Mouse (Mus musculus): ENCODE measurements around the gene Cd81. TPM values are rescaled to one million over a fixed set of nuclear protein-coding genes. Genes with fewer than 3 reads are reported as not detected.

Cd81 gene
- polyA plus RNA-seq, 1 experiment: 621 TPM

DNA sequence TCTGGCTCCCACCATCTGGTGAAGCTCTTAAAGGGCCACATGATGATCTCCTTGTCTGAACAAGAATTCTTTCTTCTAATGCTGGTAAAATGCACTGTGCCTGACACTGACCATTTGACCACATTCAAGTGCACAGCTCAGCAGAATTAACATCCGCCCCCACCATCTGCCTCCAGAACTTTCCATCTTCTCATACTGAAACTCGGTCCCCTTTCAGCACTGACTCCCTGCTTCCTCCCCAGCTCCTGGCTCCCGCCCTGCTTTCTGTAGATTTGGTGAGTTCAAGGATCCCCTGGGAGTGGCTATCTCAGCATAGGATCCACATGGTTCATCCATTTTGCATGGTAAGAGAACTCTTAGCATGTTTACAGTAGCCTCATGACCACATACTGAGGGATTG lies 31.8 kb upstream of the Cd81 start:
- no peak for DNase-seq (ENCODE audit: low read depth)

DNA sequence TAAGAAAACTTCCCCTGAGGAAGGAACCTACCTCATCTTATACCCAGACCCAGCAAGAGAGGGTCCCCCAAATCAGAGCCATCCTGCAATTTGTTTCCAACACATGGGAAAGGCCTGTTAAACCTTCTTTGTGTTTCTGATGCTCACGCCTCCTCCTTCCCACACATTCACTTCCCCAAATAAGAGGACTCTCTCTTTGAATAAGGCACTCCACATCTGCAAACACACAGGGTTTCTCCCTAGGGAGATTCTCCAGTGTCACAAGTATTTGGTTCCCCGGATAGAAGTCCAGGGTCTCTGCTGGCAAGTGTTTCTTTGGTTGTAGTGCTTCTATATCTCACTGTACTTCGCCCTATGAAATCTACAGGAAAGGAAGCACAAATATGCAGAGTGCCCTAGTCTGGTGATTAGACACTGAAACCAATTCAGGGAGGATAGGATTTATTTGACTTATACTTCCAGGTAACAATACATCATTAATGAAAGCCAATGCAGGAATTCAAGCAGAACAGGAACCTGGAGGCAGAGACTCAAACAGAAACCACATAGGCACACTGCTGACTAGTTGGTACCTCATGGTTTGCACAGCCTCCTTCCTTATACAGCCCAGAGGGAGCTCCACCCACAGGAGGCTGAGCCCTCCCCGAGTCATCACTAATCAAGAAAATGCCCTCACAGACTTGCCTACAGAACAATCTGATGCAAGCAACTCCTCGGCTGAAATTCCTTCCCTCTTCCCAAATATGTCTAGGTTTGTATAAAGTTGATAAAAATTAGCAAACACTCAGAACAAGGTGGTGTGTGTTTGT lies 31.0 kb upstream of the Cd81 start:
- DNase-seq (ENCODE audit: low read depth): no peak

DNA sequence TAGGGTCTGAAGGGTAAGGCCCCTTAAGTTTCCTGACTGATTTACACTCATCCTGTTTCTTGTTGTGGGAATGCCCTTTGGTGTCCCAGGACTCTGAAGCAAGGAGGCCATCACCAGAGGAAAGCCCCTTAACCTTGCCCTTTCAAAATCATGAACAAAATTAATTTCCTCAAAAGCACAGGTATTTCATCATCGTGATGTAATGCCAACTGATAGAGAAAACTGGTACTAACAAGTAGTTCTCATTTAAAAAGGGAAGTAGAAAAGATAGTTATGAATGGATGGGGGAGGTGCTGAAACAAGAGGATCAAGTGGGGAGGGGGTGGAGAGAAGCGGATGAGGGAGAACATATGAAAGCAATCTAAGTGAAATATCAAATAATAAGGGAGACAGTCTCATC lies 29.0 kb upstream of the Cd81 start:
- no peak for DNase-seq (ENCODE audit: low read depth)

DNA sequence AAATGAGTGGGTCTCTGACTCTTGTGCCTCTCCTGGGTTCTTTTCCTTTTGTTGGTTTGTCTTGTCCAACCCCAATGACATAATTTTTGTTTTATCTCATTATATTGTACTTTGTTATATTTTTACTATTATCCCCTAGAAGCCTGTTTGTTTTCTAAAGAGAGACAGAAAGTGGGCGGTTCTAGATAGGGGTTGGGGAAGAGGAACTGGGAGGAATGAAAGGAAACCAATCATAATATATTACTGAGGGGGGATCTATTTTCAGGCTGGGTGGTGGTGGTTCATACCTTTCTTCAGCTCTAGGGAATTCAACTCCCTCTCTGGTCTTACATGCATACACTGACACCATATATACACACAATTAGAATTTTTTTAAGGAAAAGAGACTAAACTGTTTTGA lies 28.2 kb upstream of the Cd81 start:
- DNase-seq (ENCODE audit: low read depth): no peak

DNA sequence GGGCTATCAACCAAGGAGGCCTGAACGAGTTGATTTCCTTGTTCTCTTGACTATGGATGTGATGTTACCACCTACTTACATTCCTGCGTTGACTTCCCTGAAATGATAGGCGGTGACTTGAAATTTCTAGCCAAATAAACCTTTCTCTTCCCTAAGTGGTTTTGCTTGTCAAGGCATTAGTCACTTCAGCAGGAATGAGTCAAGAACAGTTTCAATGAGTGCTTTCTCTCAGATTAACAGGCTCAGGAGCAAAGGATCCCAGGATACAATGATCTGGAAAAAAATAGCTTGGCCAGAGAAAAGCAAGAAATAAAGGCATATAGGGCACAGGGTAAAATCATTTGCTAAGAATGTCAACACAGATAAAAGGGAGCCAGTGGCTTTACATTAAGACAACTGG lies 27.0 kb upstream of the Cd81 start:
- DNase-seq (ENCODE audit: low read depth): no peak

DNA sequence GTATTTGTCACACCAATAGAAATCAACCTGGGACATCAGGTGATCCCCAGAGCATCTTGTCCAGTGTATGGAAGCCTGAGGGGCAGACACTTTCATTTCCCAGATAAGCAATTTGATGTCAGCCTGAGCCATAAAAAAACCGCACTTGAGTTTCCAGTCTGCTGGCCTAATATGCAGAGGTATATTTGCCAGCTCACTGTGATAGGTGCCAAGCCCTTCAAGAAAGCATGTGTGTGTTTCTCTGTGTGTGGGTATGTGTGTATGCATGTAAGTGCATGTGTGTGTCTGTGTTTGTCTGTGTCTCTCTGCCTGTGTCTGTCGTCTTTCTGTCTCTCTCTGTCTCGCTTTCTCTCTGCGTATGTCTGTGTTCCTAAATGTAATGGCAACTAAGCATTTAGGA lies 25.3 kb upstream of the Cd81 start:
- DNase-seq (ENCODE audit: low read depth): no peak

DNA sequence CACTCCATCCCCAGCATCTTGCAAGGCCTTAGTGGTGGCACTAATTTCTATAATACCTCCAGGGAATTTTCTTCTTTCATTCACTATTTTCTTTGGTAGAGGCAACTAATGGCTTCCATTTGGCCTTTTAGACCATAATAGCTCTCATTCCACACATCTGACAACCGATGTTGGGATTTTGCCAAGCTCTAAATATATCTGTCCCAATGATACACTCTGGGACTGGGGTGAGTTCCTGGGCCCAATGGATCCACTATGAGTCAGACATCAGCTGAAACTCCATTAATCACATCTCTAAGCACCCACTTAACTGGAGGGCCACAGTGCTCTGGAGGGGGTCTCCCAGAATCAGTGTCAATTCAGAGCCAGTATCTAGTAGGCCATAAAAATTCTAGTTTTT lies 20.7 kb upstream of the Cd81 start:
- DNase-seq (ENCODE audit: low read depth): no peak

DNA sequence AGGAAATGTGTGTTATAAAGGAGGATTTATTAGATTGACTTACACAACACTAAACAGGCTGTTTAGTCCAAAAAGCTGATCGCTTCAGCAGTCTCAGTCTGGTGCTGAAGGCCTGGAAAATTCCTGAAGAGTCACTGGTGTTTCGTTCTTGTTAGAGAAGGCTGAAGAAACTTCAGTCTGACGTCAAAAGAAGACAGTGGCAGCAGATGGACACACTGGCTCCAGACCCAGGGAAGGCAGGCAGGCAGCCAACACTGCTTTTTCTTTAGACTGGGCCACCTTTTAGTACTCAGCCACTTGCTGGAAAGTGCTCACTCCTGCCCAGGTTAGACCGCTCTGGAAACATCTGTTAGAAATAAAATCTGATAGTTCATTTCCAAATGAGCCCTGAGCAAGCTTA lies 19.0 kb upstream of the Cd81 start:
- DNase-seq (ENCODE audit: low read depth): no peak

DNA sequence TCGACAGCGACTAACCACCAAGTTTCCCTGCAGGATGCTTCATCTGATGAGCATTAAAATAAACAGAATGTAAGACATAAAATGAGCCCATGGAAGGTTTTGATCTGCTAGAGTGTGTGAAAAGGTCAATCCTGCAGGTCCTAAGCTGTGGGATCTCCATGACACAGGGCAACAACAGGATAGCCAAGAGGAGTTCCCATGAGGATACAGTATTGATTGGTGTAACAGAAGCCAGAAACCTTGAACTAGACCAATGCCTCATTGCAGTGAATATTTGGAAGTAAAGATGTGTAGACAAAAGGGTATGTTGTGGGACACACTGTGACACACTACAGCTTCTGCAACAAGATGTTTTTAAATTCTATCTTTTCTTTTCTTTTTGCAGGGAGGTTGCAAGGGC lies 18.4 kb upstream of the Cd81 start:
- DNase-seq (ENCODE audit: low read depth): no peak

DNA sequence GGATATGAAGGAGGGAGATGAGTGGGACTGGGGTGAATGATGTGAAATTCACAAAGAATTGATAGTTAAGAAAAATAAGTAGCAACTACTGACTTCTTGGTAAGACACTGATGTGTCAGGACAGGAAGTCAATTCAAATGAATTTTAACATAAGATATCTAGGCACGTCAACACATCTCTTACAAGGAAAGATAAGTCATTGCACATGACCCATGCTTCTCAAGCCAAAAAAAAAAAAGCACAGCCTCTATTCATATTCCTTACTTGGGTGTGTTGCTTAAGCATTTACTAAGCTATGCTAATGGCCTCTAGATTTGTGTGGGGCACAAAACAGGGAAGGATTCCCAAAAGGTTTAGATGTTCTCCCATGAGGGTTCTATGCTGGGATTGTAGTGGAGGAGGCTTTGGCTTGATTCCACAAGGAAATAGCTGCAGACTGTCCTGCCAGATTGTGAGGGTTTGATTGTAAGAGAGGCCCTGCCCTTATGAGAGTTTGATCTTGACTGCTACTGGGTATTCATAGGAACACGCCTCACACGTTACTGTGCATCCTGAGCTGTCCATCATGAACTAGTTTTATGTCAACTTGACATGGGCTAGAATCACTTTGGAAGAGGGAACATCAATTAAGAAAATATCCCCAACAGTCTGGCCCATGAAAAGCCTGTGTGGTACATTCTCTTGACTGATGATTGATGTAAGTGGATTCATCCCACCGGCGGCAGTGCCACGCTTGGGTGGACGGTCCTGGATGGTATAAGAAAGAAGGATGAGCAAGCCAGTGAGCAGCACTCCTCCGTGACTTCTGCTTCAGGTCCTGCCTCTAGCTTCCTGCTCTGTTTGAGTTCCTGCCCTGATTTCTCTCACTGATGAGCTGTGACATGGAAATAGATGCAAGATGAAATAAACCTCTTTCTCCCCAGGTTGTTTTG lies 17.8 kb upstream of the Cd81 start:
- no peak for DNase-seq (ENCODE audit: low read depth)

DNA sequence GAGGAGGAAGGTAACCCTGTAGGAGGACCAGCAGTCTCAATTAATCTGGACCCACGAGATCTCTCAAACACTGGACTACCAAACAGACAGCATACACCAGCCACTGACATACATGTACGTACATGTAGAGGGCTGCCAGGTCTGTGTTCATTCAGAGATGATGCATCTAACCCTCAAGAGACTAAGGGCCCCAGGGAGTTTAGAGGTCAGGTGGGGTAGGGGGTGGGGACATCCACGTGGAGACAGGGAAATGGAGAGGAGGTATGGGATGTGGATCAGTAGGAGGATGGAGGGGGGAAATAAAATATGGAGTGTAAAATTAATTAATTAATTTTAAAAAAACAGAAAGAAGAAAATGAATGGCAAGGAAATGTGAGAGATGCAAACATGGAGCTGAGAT lies 15.8 kb upstream of the Cd81 start:
- no peak for DNase-seq (ENCODE audit: low read depth)

DNA sequence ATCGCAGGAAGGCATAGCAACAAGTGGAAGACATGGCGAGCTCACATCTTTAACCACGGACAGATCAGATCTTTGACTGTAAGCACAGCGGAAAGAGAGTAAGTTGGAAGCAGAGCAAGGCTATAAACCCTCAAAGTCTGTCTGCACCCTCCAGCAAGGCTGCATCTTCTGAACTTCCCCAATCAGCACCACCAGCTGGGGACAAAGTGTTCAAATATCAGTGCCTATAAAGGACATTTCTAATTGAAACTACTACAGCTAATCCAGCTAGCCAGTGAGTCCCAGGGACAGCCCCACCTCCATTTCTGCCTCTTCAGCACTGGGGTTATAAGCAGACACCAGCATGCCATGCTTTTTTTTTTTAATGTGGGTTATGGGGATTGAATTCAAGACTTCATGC lies 15.2 kb upstream of the Cd81 start:
- DNase-seq (ENCODE audit: low read depth): no peak

DNA sequence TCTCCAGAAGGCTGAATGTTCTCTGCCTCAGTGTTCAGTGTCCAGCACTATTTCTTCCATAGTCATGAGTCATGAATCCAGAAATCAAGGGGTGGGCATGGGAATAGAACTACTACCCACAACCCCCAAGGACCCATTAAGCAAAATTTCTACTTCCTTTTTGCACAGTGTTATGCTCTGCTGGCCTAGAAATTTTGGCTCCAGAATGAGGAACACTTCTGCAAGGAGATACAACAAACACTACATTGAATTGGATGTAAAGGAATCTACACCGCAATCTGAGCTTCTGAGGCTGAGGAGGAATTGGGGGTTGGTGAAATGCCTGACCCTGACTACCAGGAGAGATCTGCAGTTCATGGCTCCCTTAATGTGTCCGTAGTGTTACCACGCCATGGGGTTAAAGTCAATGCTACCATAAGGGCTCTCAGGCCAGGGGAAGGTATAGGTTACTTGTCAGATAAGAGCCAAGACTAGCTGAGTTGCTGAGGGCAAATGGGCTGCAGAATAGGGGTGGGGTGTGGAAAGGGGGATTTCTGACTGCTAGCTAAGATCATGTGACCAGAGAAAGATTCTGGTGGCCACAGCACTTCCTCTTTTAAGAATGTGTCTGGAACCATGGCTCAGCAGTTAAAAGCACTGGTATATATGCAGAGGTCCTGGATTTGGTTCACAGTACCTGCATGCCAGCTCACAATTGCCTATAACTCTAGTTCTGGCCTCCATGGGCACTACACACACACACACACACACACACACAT lies 14.2 kb upstream of the Cd81 start:
- DNase-seq (ENCODE audit: low read depth): no peak

DNA sequence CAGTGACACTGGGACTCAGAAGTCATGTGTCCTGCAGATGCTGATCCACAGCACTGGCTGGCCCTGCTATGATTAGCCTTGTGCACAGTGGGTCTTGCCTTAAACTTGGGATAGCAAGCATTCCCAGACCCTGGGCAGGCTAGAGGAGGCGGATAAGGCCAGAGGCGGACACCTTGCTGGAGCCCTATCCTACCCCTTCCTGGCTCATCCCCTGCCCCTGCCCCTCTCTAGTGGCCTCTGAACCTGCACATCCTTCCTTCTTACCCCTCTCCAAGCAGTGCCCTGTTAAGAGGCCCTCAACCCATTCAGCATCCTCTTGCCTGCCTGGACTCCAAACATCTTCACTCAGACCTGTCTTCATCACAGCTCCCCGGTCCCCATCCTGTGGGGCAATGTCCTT lies 12.0 kb upstream of the Cd81 start:
- DNase-seq (ENCODE audit: low read depth): no peak

DNA sequence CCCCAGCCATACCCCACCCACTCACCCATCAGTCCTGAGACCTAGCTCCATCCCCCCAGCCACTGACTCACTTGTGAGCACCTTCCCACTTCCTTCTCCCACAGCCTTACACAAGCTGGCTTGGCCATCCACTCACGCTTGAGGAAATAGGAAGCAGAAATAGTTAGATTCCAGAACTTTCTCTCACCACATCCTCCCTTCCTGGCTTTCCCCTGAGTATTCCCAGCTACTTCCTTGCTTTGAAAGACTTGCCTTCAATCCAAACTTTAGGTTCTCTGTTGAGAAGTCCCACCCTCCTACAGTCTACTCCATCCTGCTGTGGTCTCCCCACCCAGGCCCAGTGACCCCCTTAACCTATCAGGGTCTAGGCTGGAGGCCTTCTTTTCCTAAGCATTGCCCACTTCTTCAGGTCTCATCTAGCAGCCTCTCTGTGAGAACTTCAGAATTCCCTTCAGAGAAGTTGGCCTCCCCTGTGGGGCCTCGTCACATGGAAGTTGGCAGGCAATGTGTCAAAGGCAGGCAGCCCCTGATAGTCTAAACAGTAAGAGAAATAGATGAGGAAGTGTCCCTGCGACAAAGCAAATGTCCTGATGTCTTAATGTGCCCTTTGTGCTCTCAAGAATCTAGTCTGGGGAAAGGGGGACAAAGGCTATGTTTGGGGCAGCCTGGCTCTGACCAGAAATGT lies 11.3 kb upstream of the Cd81 start:
- no peak for DNase-seq (ENCODE audit: low read depth)

DNA sequence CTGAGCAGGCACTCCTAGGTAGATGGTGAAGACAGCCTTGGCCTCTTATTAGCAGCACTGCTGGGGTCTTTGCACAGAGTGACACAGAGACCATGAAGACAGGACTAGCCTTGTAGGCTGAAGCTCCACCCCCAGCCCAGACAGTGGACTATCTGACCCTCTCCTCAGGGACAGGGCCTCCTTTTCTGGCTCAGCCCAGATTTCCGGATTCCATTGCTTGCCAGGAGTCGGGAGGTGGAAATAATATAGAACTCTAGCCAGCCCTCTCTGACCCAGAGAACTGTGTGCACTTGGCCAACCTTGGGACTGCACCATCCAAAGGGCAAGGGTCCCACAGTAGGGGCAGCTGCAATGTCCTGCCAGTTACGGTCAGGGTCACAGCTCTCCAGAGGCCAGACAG lies 10.4 kb upstream of the Cd81 start:
- no peak for DNase-seq (ENCODE audit: low read depth)

DNA sequence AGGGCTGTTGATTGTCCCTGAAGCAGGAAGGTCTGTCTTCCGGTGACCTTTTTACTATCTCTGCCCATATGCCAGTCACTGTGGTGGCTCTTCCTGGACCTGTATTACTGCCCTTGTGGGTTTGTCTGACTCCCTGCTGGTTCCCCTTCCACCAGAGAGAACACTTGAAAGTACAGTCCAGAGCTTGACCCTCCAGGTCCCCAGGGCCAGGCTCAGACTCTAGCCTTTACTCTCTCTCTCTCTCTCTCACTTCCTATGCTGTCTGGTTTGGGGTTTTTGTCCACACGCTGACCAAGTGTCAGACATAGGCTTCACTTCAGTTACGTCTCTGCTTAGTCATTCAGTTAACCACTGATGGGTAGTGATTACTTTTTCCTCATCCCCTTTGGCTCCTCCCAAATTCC lies 9.6 kb upstream of the Cd81 start:
- no peak for DNase-seq (ENCODE audit: low read depth)

DNA sequence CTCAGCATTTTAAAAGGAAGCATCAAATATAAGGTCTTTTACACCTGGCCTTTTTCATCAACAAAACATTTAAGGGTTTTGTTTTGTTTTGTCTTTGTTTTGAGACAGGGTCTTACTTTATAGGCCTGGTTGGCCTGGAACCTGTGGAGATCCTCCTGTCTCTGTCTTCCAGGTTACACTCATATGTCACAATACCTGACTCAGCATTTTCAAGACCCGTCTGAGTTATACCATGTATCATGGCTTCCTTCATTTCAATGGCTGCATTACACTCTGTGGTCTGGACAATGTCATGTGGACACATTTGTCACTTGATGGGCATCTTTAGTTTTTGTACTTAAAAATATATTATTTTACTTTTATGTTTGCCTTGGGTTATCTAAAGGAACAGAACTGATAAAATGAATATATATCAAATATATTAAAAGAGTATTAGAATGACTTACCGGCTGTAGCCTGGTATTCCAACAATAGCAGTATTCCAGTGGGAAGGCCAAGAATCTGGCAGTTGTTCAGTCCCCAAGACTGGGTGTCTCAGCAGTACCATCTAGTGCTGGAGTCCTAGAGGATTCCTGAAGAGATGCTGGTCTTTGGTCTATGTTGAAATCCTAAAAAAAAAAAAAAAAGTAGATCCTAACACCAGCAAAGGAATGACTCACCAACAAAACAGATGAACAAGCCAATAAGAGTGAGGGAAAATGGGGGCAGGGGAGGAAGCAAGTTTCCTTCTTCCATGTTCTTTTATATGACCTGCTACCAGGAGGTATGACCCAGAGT lies 8.3 kb upstream of the Cd81 start:
- no peak for DNase-seq (ENCODE audit: low read depth)

DNA sequence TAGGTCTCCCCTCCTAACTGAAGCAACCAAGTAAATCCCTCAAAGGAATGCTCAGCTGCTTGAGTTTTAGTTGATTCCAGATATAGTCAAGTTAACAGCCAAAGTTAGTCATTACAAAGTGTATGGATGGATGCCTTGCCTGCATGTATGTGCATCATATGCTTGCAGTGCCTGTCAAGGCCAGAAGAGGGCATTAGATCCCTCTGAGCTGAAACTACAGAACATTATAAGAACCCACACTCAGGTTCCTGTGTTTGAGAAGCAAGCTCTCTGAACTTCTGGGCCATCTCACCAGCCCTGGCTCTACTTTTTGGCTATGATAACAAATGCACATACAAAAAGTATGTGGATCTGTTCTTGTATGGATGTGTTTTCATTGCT lies 7.7 kb upstream of the Cd81 start:
- DNase-seq (ENCODE audit: low read depth): no peak

DNA sequence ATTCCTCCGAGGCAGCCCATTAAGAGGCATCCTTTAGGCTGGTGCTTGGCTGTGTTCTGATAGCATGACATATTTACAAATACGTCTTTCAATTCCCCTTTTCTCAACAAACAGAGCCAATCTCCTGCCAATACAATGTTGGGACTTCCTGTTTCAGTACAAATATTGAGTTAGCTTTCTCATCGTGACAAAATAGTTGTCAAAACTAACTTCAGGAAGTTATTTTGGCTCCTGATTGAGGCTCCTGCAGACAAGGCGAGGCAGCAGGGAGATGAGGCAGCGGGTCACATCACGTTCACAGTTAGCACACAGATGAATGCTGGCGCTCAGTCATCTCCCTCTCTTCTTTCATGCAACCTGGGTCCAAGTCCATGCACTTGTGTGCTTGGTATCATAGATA lies 6.2 kb upstream of the Cd81 start:
- no peak for DNase-seq (ENCODE audit: low read depth)

DNA sequence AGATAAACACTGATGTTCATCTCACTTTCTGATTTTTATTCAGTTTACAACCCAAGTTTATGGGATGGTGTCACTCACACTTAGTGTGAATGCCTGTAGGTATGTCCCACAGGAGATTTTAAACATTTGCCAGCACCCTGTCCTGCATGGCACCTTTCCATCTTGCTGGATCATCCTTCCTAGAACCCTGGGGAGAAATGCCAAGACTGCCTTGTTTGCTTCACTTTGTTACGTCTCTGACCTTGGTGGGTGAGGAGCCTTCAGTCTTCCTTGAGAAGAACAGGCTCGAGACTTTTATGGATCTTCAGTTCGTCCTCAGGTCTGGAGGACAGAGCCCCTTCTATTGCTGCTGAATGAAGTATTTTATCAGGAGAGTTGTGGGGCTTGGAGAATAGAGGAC lies 3.2 kb upstream of the Cd81 start:
- DNase-seq (ENCODE audit: low read depth): no peak

Data from gonadal fat pad, adult 2 months (tissue).